Mouse (Mus musculus) ovary, postnatal 14 days (tissue): ENCODE results near the gene Klk15.

ENCODE experiments used
- DNase-seq: peaks from one replicate; pipeline ENCODE4 v3.0.0; 2022; ENCODE audit warnings: low spot score

Gene Klk15

DNA sequence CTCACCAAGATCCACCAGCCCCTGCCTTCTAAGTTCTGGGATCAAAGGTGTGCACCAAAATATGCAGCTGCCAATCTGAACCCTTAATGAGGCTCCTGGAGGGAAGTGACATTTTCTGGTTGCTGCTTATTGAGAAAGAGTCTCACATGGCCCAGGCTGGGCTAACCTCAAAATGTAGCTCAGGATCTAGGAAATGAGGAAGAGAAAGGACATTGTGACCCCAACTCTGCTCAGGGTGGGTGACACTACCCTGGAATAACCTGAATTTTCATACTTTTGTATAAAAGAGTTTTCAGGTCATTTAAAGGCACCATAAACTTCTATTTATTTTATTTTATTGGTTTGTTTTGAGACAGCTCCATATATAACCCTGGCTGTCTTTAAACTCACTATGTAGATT lies 52.1 kb downstream of the Klk15 start:
- DNase-seq: no peak
